Mouse (Mus musculus): Measurements from ENCODE around the gene Snap47. TPM values are rescaled to one million over a fixed set of nuclear protein-coding genes. Genes with fewer than 3 reads are reported as not detected.

Snap47 gene
- 10 to 100 TPM; 52.6 to 67.3 TPM for polyA plus RNA-seq (2017; shearing (Covaris generic))

GRCm38 (mm10) chr11:59451086-59451485 is at the start of gene Snap47:
Gene Snap47, minus strand, starts transcription at chr11:59451186.
- no peak for ATAC-seq

GRCm38 (mm10) chr11:59497747-59498146 is 46.8 kb upstream of the Snap47 start:
- no peak for ATAC-seq

- no peak for ATAC-seq
Observed at GRCm38 (mm10) chr11:59496672-59497310, 45.8 kb upstream of the Snap47 start.

GRCm38 (mm10) chr11:59486222-59486621 is 35.2 kb upstream of the Snap47 start:
- ATAC-seq = no peak

- ATAC-seq = no peak
Observed at GRCm38 (mm10) chr11:59485641-59486040, 34.7 kb upstream of the Snap47 start.

- no peak for ATAC-seq
Observed at GRCm38 (mm10) chr11:59483212-59483611, 32.2 kb upstream of the Snap47 start.

GRCm38 (mm10) chr11:59477240-59477639 is 26.3 kb upstream of the Snap47 start:
- ATAC-seq = no peak

- ATAC-seq = peak; percentile 98
Observed at GRCm38 (mm10) chr11:59472326-59472677, 21.3 kb upstream of the Snap47 start, which contains the start of gene Zfp867. Gene Zfp867, minus strand, starts transcription at chr11:59472474.

- peak; percentile 53 for ATAC-seq
Observed at GRCm38 (mm10) chr11:59471413-59472325, 20.7 kb upstream of the Snap47 start.

- no peak for ATAC-seq
Observed at GRCm38 (mm10) chr11:59460459-59460858, 9.5 kb upstream of the Snap47 start.

GRCm38 (mm10) chr11:59458973-59459372 is 8.0 kb upstream of the Snap47 start:
- no peak for ATAC-seq

- ATAC-seq = no peak
Observed at GRCm38 (mm10) chr11:59456891-59457290, 5.9 kb upstream of the Snap47 start.

- ATAC-seq = no peak
Observed at GRCm38 (mm10) chr11:59456346-59456745, 5.4 kb upstream of the Snap47 start.

GRCm38 (mm10) chr11:59450230-59450771 is 685 bp downstream of the Snap47 start:
- peak; percentile 59 for ATAC-seq

GRCm38 (mm10) chr11:59449741-59450229 is 1.2 kb downstream of the Snap47 start, which contains the start of gene Jmjd4:
Gene Jmjd4, plus strand, starts transcription at chr11:59450045.
- peak; percentile 80 for ATAC-seq

GRCm38 (mm10) chr11:59443102-59443501 is 7.9 kb downstream of the Snap47 start:
- no peak for ATAC-seq

GRCm38 (mm10) chr11:59437954-59438353 is 13.0 kb downstream of the Snap47 start:
- ATAC-seq = no peak

- ATAC-seq = no peak
Observed at GRCm38 (mm10) chr11:59432261-59432660, 18.7 kb downstream of the Snap47 start.

GRCm38 (mm10) chr11:59429959-59430358 is 21.0 kb downstream of the Snap47 start:
- ATAC-seq = no peak

- ATAC-seq = no peak
Observed at GRCm38 (mm10) chr11:59428057-59428660, 22.8 kb downstream of the Snap47 start.

- ATAC-seq = peak; percentile 84
Observed at GRCm38 (mm10) chr11:59425671-59426101, 25.3 kb downstream of the Snap47 start.

GRCm38 (mm10) chr11:59423010-59423588 is 27.9 kb downstream of the Snap47 start:
- no peak for ATAC-seq

All from CD4-positive, CD25-positive, alpha-beta regulatory T cell, adult 4 months (primary cell).